Mouse (Mus musculus) embryo, embryonic 11.5 days (tissue): ENCODE data around the gene Olfr598.
"Not testable (repeated sequence)": the region's sequence is repeated elsewhere in the genome, so short reads cannot be mapped to it uniquely, and the experiment has no call there.

Experiments used
- DNase-seq: peaks from one replicate; pipeline ENCODE4 v3.0.0-alpha.2; 2012; ENCODE audit warnings: low read depth, low spot score

Olfr598 gene

GRCm38 (mm10) chr7:103323268-103323667, at the start of gene Olfr598:
Gene Olfr598 (plus strand): TSS chr7:103323568.
- DNase-seq: no peak

GRCm38 (mm10) chr7:103305348-103305747, 18.0 kb upstream of the Olfr598 start, which contains the start of gene Olfr596:
Gene Olfr596 (plus strand): TSS chr7:103305648.
- not testable (repeated sequence) for DNase-seq

GRCm38 (mm10) chr7:103316015-103316414, 7.4 kb upstream of the Olfr598 start, which contains the start of gene Olfr597:
Gene Olfr597 (plus strand): TSS chr7:103316315.
- DNase-seq: not testable (repeated sequence)

GRCm38 (mm10) chr7:103335617-103336016, 12.2 kb downstream of the Olfr598 start, which contains the start of gene Olfr599:
Gene Olfr599 (plus strand): TSS chr7:103335917.
- no peak for DNase-seq

- DNase-seq: no peak
Measured at GRCm38 (mm10) chr7:103349569-103349968, 26.2 kb downstream of the Olfr598 start, which contains the start of gene Olfr600. Gene Olfr600 (minus strand): TSS chr7:103349669.

GRCm38 (mm10) chr7:103362555-103362954, 39.2 kb downstream of the Olfr598 start, which contains the start of gene Olfr601:
Gene Olfr601 (minus strand): TSS chr7:103362655.
- DNase-seq: no peak
